ENCODE assay signal across 23 mouse cellular contexts in the genomic region with DNA sequence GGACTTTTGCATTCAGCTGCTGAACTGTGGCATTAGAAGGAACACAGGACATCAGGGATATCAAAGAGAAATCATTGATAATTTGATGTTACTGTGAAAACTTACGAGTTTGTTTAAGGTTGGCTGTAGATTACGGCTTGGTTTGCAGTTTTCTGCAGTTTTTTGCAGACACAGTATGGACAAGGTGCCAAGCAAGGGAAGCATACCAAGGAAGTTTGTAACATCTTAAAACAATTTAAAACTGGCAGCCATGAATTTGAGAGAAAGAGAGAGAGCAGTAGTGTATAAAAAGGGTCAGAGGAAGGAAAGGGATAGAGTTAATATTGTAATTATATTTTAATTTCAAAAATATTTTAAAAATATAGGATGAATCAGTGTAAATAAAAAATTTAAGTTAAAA.
DNase-seq lines count a peak whose midpoint lies in the region; ATAC-seq and TF ChIP-seq lines count a peak whose summit lies in the region.
"Had no signal": no experiment of that assay in that cellular context is flagged by ENCODE, and none has a peak within 500 bp of the region (broad histone marks: within the 10 kb centered on the region; RNA-seq: fewer than 3 reads in every experiment).

No protein-coding gene starts in this region.

- H3K27me3 ChIP-seq in embryonic facial prominence, embryonic 14.5 days (replicated peaks; ENCODE audit: control insufficient read depth, insufficient read depth, low read length), result no peaks in the 10 kb centered on the region
- no peaks in the 10 kb centered on the region for H3K27me3 ChIP-seq in embryonic facial prominence, embryonic 10.5 days (replicated peaks; ENCODE audit: low read depth, poor library complexity, severe bottlenecking)
- H3K27me3 ChIP-seq in hindbrain, postnatal 0 days (ENCODE audit: insufficient read depth, low read length), result no peaks in the 10 kb centered on the region
- H3K27me3 ChIP-seq: CH12.LX, Patski had no signal

- H3K9ac ChIP-seq in embryonic facial prominence, embryonic 14.5 days (ENCODE audit: low read depth, low read length), result no peak overlapping the region
- no peak overlapping the region for H3K9ac ChIP-seq in hindbrain, postnatal 0 days (replicated peaks; ENCODE audit: low read length)

- 46% methylated on average over 2 of the region's 2 CpGs for WGBS in embryonic facial prominence, embryonic 14.5 days
- 73% methylated on average over 2 of the region's 2 CpGs for WGBS in embryonic facial prominence, embryonic 10.5 days
- 76% methylated on average over 2 of the region's 2 CpGs for WGBS in hindbrain, postnatal 0 days

- no peak for ATAC-seq in embryonic facial prominence, embryonic 14.5 days (ENCODE audit: low read depth)
- no peak for ATAC-seq in hindbrain, postnatal 0 days
- ATAC-seq: activated CD4-positive, CD25-positive, alpha-beta regulatory T cell, adult 4 months; CD4-positive, CD25-positive, alpha-beta regulatory T cell, adult 4 months; Patski had no signal

- DNase-seq in embryonic facial prominence, embryonic 14.5 days (ENCODE audit: low spot score), result peak; percentile 12
- DNase-seq in embryonic facial prominence, embryonic 10.5 days (ENCODE audit: low spot score), result no peak
- DNase-seq in 3T3-L1 (ENCODE audit: low read depth, low spot score), result peak; percentile 74
- DNase-seq in NIH3T3 (ENCODE audit: low read depth), result peak; percentile 68
- no peak for DNase-seq in urinary bladder, postnatal 25 days (ENCODE audit: low spot score)
- no peak for DNase-seq in hindbrain, postnatal 0 days (ENCODE audit: low spot score)
- DNase-seq: adrenal gland, adult 2 months; adrenal gland, adult 8-10 months; adrenal gland, postnatal 10 days; adrenal gland, postnatal 14 days; adrenal gland, postnatal 25 days; adrenal gland, postnatal 36 days; B cell, adult 2 months; cerebellum, adult 11 months; cerebellum, adult 11-12 months; cerebellum, adult 18-20 months; cerebellum, adult 2 months; cerebellum, adult 8-10 months had no signal

- H3K4me2 ChIP-seq in embryonic facial prominence, embryonic 14.5 days (ENCODE audit: low read depth, low read length), result no peak overlapping the region
- no peak overlapping the region for H3K4me2 ChIP-seq in hindbrain, postnatal 0 days (ENCODE audit: low read depth, low read length)

- no peak for TF ChIP-seq CTCF in hindbrain, postnatal 0 days (IDR thresholded peaks at IDR 0.05; ENCODE audit: low read depth)

- no peaks in the 10 kb centered on the region for H3K9me3 ChIP-seq in embryonic facial prominence, embryonic 14.5 days (ENCODE audit: control insufficient read depth, low read length)
- H3K9me3 ChIP-seq in embryonic facial prominence, embryonic 10.5 days, result no peaks in the 10 kb centered on the region
- no peaks in the 10 kb centered on the region for H3K9me3 ChIP-seq in hindbrain, postnatal 0 days (ENCODE audit: low read length)
- H3K9me3 ChIP-seq: G1E had no signal

- H3K4me1 ChIP-seq in embryonic facial prominence, embryonic 14.5 days (ENCODE audit: control insufficient read depth, insufficient read depth, low read length), result no peaks in the 10 kb centered on the region
- H3K4me1 ChIP-seq in embryonic facial prominence, embryonic 10.5 days, result no peaks in the 10 kb centered on the region
- H3K4me1 ChIP-seq in hindbrain, postnatal 0 days (ENCODE audit: insufficient read depth, low read length), result no peaks in the 10 kb centered on the region

- H3K4me3 ChIP-seq in embryonic facial prominence, embryonic 14.5 days (ENCODE audit: low read depth, low read length), result no peak overlapping the region
- no peak overlapping the region for H3K4me3 ChIP-seq in embryonic facial prominence, embryonic 10.5 days
- H3K4me3 ChIP-seq in hindbrain, postnatal 0 days (ENCODE audit: low read length), result no peak overlapping the region

- no peak overlapping the region for H3K27ac ChIP-seq in embryonic facial prominence, embryonic 14.5 days (replicated peaks; ENCODE audit: low read depth, low read length)
- H3K27ac ChIP-seq in embryonic facial prominence, embryonic 10.5 days (replicated peaks), result no peak overlapping the region
- H3K27ac ChIP-seq in hindbrain, postnatal 0 days, result no peak overlapping the region

- no peaks in the 10 kb centered on the region for H3K36me3 ChIP-seq in embryonic facial prominence, embryonic 14.5 days (ENCODE audit: control insufficient read depth, insufficient read depth, low read length)
- no peaks in the 10 kb centered on the region for H3K36me3 ChIP-seq in embryonic facial prominence, embryonic 10.5 days (replicated peaks)
- no peaks in the 10 kb centered on the region for H3K36me3 ChIP-seq in hindbrain, postnatal 0 days (ENCODE audit: insufficient read depth, low read length)
- H3K36me3 ChIP-seq: G1E had no signal

Comparison
In these comparisons a context has a peak if more than half of its experiments do, and no peak if none do; other contexts are left out.
1. DNase-seq: peak in embryonic facial prominence, embryonic 14.5 days (single experiment), 3T3-L1 (single experiment) and NIH3T3 (single experiment); none in embryonic facial prominence, embryonic 10.5 days (single experiment), urinary bladder, postnatal 25 days (single experiment) and hindbrain, postnatal 0 days (single experiment).